Mouse (Mus musculus): Measurements from ENCODE around the gene Rragd. TPM values are rescaled to one million over a fixed set of nuclear protein-coding genes. Genes with fewer than 3 reads are reported as not detected.
"Not testable (repeated sequence)": the region's sequence is repeated elsewhere in the genome, so short reads cannot be mapped to it uniquely, and the experiment has no call there.

Gene Rragd
- polyA plus RNA-seq, 1 experiment from 2014 or later: 30.6 TPM

DNA sequence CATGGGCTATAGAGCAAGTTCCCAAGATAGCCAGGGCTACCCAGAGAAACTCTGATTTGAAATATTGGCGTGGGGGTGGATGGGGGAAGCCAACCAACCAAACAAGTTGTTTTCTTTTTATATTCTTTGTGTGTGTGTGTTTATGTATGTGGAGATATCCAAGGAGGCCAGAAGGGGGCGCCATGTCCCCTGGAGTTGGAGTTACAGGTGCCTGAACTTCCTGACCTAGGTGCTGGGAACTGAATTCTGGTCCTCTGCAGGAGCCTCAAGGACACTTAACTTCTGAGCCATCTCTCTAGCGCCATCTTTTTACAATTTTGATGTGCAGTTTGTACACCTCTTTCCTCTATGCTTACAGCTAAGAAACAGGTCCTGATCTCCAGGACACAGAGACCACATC is 11.3 kb downstream of the Rragd start:
- no peaks in the 10 kb centered on the region for H3K27me3 ChIP-seq
- ATAC-seq (ENCODE audit: low FRiP score): no peak
- no peaks in the 10 kb centered on the region for H3K4me1 ChIP-seq (replicated peaks)
- no peaks in the 10 kb centered on the region; the same call in 1 of the 2 replicates for H3K36me3 ChIP-seq
- no peak overlapping the region for H3K9ac ChIP-seq
- no peaks in the 10 kb centered on the region for H3K9me3 ChIP-seq
- no peak overlapping the region for H3K27ac ChIP-seq
- no peak overlapping the region for H3K4me2 ChIP-seq
- H3K4me3 ChIP-seq: no peak overlapping the region
- 81% methylated on average over 3 of the region's 3 CpGs for WGBS

DNA sequence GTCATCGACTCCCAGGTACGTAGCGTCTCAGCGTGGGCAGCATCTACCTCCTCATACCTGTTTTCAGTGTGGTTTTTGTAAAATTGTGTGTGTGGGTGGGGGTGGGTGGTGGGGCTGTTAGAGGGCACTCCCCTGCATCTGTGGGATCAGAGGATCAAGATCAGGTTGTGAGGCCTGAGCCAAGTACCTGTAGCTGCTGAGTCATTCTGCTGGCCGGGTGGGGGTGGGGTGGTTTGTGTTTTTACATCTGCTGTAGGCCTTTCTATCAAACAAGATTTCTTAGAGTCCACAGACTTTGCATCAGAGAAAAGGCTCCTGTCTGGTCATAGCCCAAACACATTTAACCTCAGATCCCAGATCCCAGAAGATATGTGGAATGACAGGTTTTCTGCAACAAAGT is 13.2 kb downstream of the Rragd start:
- Histone ChIP-seq H3K9ac (no peak overlapping the region), H3K27me3 (no peaks in the 10 kb centered on the region), H3K27ac (no peak overlapping the region), H3K4me1 (replicated peaks) (no peaks in the 10 kb centered on the region), H3K9me3 (no peaks in the 10 kb centered on the region), H3K4me2 (no peak overlapping the region), H3K36me3 (no peaks in the 10 kb centered on the region; the same call in 1 of the 2 replicates), H3K4me3 (no peak overlapping the region)
- ATAC-seq (ENCODE audit: low FRiP score): no peak
- 97% methylated on average over 5 of the region's 5 CpGs for WGBS

DNA sequence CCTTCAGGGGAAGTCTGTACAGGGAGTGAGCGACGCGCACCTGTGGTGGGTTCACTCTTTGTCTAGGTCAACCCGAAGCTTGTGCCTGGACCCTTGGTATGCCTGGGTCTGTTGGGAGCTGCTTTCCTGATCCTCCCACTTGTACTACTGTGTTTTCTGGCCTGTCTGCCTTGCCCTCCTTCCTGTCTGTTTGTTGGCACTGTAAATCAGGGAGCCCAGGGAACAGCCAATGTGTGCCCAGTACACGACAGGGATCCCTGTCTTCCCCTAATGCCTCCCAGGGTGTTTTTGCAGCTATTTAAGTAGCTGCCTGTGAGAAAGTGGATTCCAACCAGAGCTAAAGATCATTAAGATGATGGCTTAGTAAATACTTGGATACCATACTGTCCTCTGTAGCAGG is 14.7 kb downstream of the Rragd start:
- no peaks in the 10 kb centered on the region for H3K9me3 ChIP-seq
- no peak overlapping the region for H3K9ac ChIP-seq
- H3K4me1 ChIP-seq (replicated peaks): no peaks in the 10 kb centered on the region
- no peak overlapping the region for H3K4me3 ChIP-seq
- H3K27ac ChIP-seq: no peak overlapping the region
- H3K4me2 ChIP-seq: no peak overlapping the region
- 90% methylated on average over 5 of the region's 5 CpGs for WGBS
- no peaks in the 10 kb centered on the region; the same call in 1 of the 2 replicates for H3K36me3 ChIP-seq
- ATAC-seq (ENCODE audit: low FRiP score): no peak
- no peaks in the 10 kb centered on the region for H3K27me3 ChIP-seq

DNA sequence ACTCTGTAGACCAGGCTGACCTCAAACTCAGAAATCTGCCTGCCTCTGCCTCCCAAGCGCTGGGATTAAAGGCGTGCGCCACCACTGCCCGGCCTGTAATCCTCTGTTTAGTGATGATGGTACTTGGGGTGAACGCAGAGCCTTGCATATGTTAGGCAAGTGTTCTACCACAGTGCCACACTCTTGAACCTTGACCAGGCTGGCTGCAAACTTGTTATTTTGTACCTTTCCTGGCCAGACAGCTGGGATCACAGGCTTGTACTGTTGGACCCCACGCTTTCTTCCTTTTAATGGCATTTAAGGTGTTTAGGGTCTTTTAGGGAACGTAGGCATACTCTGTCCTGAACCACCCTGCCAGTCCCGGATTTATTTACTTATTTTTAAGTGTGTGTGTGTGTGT is 16.2 kb downstream of the Rragd start:
- Histone ChIP-seq H3K4me1 (replicated peaks) (no peaks in the 10 kb centered on the region), H3K27ac (no peak overlapping the region), H3K36me3 (peaks cover 1% of the 10 kb centered on the region), H3K9ac (no peak overlapping the region), H3K4me2 (no peak overlapping the region), H3K4me3 (no peak overlapping the region), H3K9me3 (no peaks in the 10 kb centered on the region), H3K27me3 (no peaks in the 10 kb centered on the region)
- 96% methylated on average over 8 of the region's 8 CpGs for WGBS
- ATAC-seq (ENCODE audit: low FRiP score): no peak

DNA sequence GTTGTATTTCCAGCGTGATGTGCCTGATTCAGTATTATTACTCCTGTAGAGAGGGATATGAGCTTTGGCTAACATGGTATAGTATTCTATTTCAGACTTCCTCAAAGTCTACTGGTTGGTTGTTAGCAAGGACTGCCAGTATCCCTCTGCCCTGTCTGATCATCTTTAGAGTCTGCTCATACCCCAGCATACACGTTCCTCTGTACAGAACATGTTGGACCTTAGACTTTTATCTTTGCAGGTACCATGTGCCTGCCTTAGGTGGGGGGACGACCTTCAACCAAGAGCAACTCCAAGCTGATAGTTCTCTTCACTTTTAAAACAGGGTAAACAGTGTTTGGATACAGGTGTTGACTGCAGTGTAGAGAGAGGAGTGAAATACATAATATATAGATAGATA is 19.2 kb downstream of the Rragd start:
- Histone ChIP-seq H3K4me2 (no peak overlapping the region), H3K27ac (no peak overlapping the region), H3K36me3 (peaks cover 20% of the 10 kb centered on the region), H3K27me3 (no peaks in the 10 kb centered on the region), H3K4me1 (replicated peaks) (no peaks in the 10 kb centered on the region), H3K4me3 (no peak overlapping the region), H3K9ac (no peak overlapping the region), H3K9me3 (no peaks in the 10 kb centered on the region)
- ATAC-seq (ENCODE audit: low FRiP score): no peak
- WGBS: 85% methylated on average over 3 of the region's 3 CpGs

DNA sequence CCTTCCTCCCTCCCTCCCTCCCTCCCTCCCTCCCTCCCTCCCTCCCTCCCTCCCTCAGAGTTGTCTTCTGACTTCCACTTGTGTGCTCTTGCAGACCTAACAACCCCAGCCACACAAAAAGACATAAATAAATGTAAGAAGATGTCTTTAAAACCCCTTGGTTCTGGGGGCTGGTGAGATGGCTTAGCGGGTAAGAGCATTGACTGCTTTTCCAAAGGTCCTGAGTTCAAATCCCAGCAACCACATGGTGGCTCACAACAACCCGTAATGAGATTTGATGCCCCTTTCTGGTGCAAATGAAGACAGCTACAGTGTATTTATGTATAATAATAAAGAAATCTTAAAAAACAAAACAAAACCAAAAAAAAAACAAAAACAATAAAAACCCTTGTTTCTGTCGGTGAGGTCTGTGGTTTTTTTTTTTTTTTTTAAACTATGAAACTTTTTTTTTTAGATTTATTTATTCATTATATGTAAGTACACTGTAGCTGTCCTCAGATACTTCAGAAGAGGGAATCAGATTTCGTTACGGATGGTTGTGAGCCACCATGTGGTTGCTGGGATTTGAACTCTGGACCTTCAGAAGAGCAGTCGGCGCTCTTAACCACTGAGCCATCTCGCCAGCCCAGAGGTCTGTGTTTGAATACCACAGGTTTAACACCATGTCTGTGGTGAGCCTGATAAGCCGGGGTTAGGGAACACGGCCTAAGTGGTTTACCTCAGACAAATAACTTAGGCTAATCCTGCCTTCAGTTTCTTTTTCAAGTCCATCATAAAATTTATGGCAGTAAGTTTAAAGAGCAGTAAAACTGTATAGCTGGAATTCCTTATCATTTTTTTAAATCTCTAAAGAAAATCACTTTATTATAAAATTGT is 23.0 kb downstream of the Rragd start:
- H3K36me3 ChIP-seq: peaks cover 43% of the 10 kb centered on the region
- not testable (repeated sequence) for H3K27ac ChIP-seq; H3K4me1 ChIP-seq (replicated peaks); H3K9ac ChIP-seq; H3K9me3 ChIP-seq; ATAC-seq (ENCODE audit: low FRiP score); H3K4me3 ChIP-seq; H3K4me2 ChIP-seq; H3K27me3 ChIP-seq
- 94% methylated on average over 10 of the region's 10 CpGs for WGBS

DNA sequence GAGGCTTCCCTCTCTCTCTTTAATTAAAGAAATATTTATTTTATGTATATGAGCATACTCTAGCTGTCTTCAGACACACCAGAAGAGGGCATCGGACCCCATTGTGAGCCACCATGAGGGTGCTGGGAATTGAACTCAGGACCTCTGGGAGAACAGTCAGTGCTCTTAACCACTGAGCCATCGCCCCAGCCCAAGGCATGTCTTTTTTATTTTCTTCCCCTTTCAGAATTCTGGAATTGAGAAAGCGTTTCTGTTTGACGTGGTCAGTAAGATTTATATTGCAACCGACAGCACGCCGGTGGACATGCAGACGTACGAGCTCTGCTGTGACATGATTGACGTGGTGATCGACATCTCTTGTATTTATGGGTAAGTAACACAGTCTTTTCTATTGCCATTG is 24.0 kb downstream of the Rragd start:
- no peak overlapping the region for H3K4me2 ChIP-seq
- H3K9ac ChIP-seq: no peak overlapping the region
- H3K4me1 ChIP-seq (replicated peaks): no peaks in the 10 kb centered on the region
- WGBS: 93% methylated on average over 11 of the region's 11 CpGs
- H3K4me3 ChIP-seq: no peak overlapping the region
- no peaks in the 10 kb centered on the region for H3K9me3 ChIP-seq
- no peaks in the 10 kb centered on the region for H3K27me3 ChIP-seq
- H3K36me3 ChIP-seq: peaks cover 43% of the 10 kb centered on the region
- H3K27ac ChIP-seq: no peak overlapping the region
- no peak for ATAC-seq (ENCODE audit: low FRiP score)

DNA sequence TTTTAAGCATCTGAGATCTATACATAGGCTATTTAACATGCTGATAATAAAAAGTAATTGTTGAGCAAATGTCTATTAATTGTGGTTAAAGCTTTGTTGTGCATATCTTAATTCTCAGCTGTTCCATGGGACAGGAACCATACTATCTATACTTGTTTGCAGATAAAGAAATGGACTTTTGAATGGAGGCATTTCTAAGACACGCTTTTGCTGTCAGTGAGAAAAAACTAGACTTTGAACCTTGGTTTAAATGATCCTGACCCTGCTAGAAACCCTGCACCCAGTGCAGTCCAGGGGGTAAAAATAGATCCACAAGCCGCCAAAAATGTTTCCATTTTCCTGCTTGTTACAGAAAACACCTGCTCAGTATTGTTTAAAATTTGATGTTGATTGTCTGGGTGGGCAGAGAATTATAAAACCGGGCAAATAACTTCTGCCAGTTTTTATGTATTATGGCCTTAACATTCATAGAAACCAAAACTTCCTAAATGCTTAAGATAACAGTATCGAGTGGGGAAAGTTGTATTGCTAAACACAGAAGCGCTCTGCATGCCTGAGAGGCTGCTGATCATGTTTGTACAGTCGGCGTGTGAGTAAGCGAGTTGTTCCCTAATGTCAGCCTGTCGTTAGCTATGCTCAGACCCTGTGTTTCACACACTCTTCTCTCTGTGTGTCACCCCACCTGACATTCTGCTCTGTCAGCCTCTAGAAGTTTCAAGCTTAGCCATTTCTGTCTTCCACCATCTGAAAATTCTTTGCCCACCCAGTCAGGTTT is 24.8 kb downstream of the Rragd start:
- WGBS: 92% methylated on average over 9 of the region's 9 CpGs
- H3K4me1 ChIP-seq (replicated peaks): no peaks in the 10 kb centered on the region
- H3K9me3 ChIP-seq: no peaks in the 10 kb centered on the region
- no peak overlapping the region for H3K9ac ChIP-seq
- no peak overlapping the region for H3K27ac ChIP-seq
- no peak for ATAC-seq (ENCODE audit: low FRiP score)
- H3K4me3 ChIP-seq: no peak overlapping the region
- no peaks in the 10 kb centered on the region for H3K27me3 ChIP-seq
- no peak overlapping the region for H3K4me2 ChIP-seq
- peaks cover 43% of the 10 kb centered on the region for H3K36me3 ChIP-seq

DNA sequence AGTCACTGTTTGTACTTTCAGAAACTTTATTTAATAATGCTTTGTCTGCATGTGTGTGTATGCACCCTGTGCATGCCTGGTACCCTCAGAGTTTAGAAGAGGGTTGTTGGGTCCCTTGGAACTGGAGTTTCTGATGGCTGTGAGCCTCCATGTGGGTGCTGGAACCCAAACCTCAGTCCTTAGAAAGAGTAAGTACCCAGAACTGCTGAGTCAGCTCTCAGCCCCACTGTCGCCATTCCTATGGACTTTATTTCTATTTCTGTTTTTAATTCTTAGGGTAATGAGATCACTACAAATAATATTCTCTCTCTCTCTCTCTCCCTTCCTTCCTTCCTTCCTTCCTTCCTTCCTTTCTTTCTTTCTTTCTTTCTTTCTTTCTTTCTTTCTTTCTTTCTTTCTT is 27.2 kb downstream of the Rragd start:
- peaks cover 56% of the 10 kb centered on the region for H3K36me3 ChIP-seq
- H3K4me1 ChIP-seq (replicated peaks): no peaks in the 10 kb centered on the region
- WGBS: 83% methylated on average over 1 of the region's 1 CpGs
- H3K9me3 ChIP-seq: no peaks in the 10 kb centered on the region
- no peak overlapping the region for H3K27ac ChIP-seq
- H3K4me2 ChIP-seq: no peak overlapping the region
- ATAC-seq (ENCODE audit: low FRiP score): no peak
- no peak overlapping the region for H3K9ac ChIP-seq
- no peaks in the 10 kb centered on the region for H3K27me3 ChIP-seq
- H3K4me3 ChIP-seq: no peak overlapping the region

DNA sequence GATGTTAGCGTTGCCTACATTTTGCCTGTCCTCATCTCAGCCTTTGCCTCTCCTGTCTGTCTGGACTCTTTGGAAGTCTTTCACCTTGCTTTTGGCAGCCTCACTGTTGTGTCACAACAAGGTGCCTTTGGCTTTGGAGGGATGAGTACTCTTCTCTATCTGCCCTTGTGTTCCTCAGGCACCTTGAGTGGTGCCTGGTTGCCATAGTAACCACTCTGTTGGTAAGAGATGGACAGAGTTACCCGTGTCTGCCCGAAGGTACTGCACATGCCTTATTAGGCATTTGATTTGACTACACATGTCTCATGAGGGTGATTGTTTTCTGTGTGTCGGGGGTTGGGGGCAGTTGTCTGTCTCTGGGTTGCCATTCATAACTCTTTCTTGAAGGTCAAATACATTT is 29.6 kb downstream of the Rragd start:
- Histone ChIP-seq H3K4me2 (no peak overlapping the region), H3K9me3 (no peaks in the 10 kb centered on the region), H3K27ac (no peak overlapping the region), H3K4me1 (replicated peaks) (no peaks in the 10 kb centered on the region), H3K36me3 (peaks cover 43% of the 10 kb centered on the region), H3K27me3 (no peaks in the 10 kb centered on the region), H3K9ac (no peak overlapping the region), H3K4me3 (no peak overlapping the region)
- WGBS: 74% methylated on average over 4 of the region's 4 CpGs
- no peak for ATAC-seq (ENCODE audit: low FRiP score)

DNA sequence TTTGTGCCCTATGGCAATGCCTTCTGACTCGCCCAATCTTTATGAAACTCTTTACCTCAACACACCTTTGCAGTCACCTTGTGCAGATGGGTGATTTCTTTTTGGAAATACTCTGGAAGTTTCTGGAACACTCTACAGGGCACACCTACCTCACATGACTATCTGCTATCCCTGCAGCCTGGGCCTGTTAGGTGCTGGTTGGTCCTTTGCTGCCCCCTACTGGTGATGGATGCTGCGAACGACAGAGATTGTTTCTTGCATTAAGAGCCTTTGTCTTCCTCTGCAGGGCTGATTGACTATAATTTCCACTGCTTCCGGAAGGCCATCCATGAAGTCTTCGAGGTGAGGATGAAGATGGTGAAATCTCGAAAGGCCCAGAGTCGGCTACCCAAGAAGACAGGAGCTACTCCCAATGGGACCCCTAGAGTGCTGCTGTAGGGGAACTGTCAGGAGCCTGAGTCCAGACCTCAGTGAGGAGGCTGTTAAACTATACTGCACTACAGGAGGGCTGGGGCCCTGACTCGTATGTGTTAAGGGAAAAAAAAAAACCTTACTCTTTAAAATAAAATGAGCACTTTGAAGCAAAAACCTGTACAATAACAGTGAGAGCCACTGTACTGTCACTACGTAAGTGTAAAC is 35.6 kb downstream of the Rragd start:
- H3K9ac ChIP-seq: no peak overlapping the region
- H3K4me2 ChIP-seq: no peak overlapping the region
- peak; percentile 84 for ATAC-seq (ENCODE audit: low FRiP score)
- H3K9me3 ChIP-seq: no peaks in the 10 kb centered on the region
- 58% methylated on average over 9 of the region's 9 CpGs for WGBS
- H3K27me3 ChIP-seq: no peaks in the 10 kb centered on the region
- H3K27ac ChIP-seq: no peak overlapping the region
- H3K4me1 ChIP-seq (replicated peaks): no peaks in the 10 kb centered on the region
- no peak overlapping the region for H3K4me3 ChIP-seq
- H3K36me3 ChIP-seq: peaks cover 28% of the 10 kb centered on the region

DNA sequence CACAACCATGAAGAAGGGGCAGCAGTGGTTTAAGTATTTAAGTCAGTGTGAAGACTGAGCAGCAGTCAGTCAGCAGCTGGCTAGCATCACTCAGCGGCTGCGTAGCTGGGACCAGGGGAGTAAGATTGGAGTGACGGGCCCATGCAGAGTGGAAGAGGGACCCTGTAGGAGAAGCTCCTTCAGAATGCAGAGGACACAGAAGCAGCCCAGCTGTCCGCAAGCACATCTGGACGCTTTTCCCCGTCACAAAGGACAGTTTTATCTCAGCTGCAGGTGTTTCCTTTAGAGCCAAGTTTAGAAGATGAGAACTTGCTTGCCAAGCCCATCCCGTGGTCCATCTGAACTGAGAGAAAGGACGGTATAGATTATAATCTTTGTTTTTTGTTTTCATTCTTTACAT is 41.6 kb downstream of the Rragd start:
- peaks cover 32% of the 10 kb centered on the region for H3K36me3 ChIP-seq
- WGBS: 80% methylated on average over 8 of the region's 8 CpGs

More for the DNA sequence above, 41.6 kb downstream of the Rragd start:
- Histone ChIP-seq H3K4me1 (replicated peaks) (peaks cover 6% of the 10 kb centered on the region), H3K27me3 (no peaks in the 10 kb centered on the region), H3K4me2 (no peak overlapping the region), H3K9me3 (no peaks in the 10 kb centered on the region), H3K4me3 (no peak overlapping the region), H3K9ac (no peak overlapping the region), H3K27ac (no peak overlapping the region)
- no peak for ATAC-seq (ENCODE audit: low FRiP score)

Data from hindbrain, embryonic 13.5 days (tissue).